9 mouse cellular contexts compared by ENCODE assay signal in genomic region chr7:30346635-30347379, GRCm38 (mm10). TPM values are rescaled to one million over a fixed set of nuclear protein-coding genes. Genes with fewer than 3 reads are reported as not detected.
DNase-seq lines count a peak whose midpoint lies in the region; ATAC-seq lines count a peak whose summit lies in the region.
"Had no signal": no experiment of that assay in that cellular context is flagged by ENCODE, and none has a peak within 500 bp of the region (broad histone marks: within the 10 kb centered on the region; RNA-seq: fewer than 3 reads in every experiment).

No protein-coding gene starts in this region.

- no peak overlapping the region for H3K4me3 ChIP-seq in forebrain, embryonic 11.5 days (ENCODE audit: low read depth, low read length)
- H3K4me3 ChIP-seq in forebrain, embryonic 12.5 days (replicated peaks) = no peak overlapping the region
- H3K4me3 ChIP-seq: midbrain, embryonic 12.5 days had no signal

- DNase-seq in forebrain, embryonic 11.5 days (ENCODE audit: low spot score) = peak; percentile 86
- peak; percentile 52 for DNase-seq in right cerebral cortex, postnatal 4 days
- DNase-seq in right cerebral cortex, postnatal 25 days = no peak
- peak; percentile 75 for DNase-seq in gastrocnemius, postnatal 10 days
- DNase-seq in lung, postnatal 10 days = peak; percentile 73
- DNase-seq in thymus, postnatal 0 days (ENCODE audit: low spot score) = peak; percentile 79
- DNase-seq in frontal cortex, postnatal 25 days (ENCODE audit: low spot score in 2 of 2) = no peak

- no peaks in the 10 kb centered on the region for H3K4me1 ChIP-seq in forebrain, embryonic 11.5 days (replicated peaks; ENCODE audit: control insufficient read depth, insufficient read depth, low read length)
- no peaks in the 10 kb centered on the region for H3K4me1 ChIP-seq in forebrain, embryonic 12.5 days

- H3K9me3 ChIP-seq in forebrain, embryonic 11.5 days (ENCODE audit: control insufficient read depth, low read length) = no peaks in the 10 kb centered on the region
- H3K9me3 ChIP-seq in forebrain, embryonic 12.5 days = no peaks in the 10 kb centered on the region
- H3K9me3 ChIP-seq: midbrain, embryonic 12.5 days had no signal

- no peak overlapping the region for H3K9ac ChIP-seq in forebrain, embryonic 11.5 days (ENCODE audit: low read length)
- no peak overlapping the region for H3K9ac ChIP-seq in forebrain, embryonic 12.5 days
- H3K9ac ChIP-seq: midbrain, embryonic 12.5 days had no signal

- H3K27ac ChIP-seq in forebrain, embryonic 11.5 days (ENCODE audit: low read depth, low read length) = no peak overlapping the region
- H3K27ac ChIP-seq in forebrain, embryonic 12.5 days = no peak overlapping the region
- H3K27ac ChIP-seq: midbrain, embryonic 12.5 days had no signal

- ATAC-seq in forebrain, embryonic 11.5 days (replicated peaks; ENCODE audit: low FRiP score) = no peak
- no peak for ATAC-seq in forebrain, embryonic 12.5 days (ENCODE audit: low FRiP score)

- whole genome bisulfite sequencing in forebrain, embryonic 11.5 days = 29% methylated on average over 21 of the region's 21 CpGs
- 30% methylated on average over 21 of the region's 21 CpGs for WGBS in forebrain, embryonic 12.5 days

- H3K27me3 ChIP-seq in forebrain, embryonic 11.5 days (ENCODE audit: control insufficient read depth, insufficient read depth, low read length) = peaks cover 8% of the 10 kb centered on the region
- peaks cover 58% of the 10 kb centered on the region for H3K27me3 ChIP-seq in forebrain, embryonic 12.5 days

- no peaks in the 10 kb centered on the region for H3K36me3 ChIP-seq in forebrain, embryonic 11.5 days (ENCODE audit: control insufficient read depth, insufficient read depth, low read length)
- no peaks in the 10 kb centered on the region for H3K36me3 ChIP-seq in forebrain, embryonic 12.5 days (replicated peaks)
- H3K36me3 ChIP-seq: midbrain, embryonic 12.5 days had no signal

- H3K4me2 ChIP-seq in forebrain, embryonic 11.5 days (ENCODE audit: low read depth, low read length, severe bottlenecking) = no peak overlapping the region
- no peak overlapping the region for H3K4me2 ChIP-seq in forebrain, embryonic 12.5 days
- H3K4me2 ChIP-seq: midbrain, embryonic 12.5 days had no signal

RNA-seq across cellular contexts. Expression of gene Lrfn3, which starts 15.8 kb away (rescaled TPM):
- 7.2 TPM in 2 replicates for polyA plus RNA-seq in forebrain, embryonic 11.5 days (2014; fragmentation: Nextera tagmentation; extraction: Ambion mirVana)
- 7.3 and 8.1 TPM in 2 replicates for polyA plus RNA-seq in forebrain, embryonic 12.5 days (2016; fragmentation: Nextera tagmentation; extraction: Ambion mirVana)
- 1 to 10 TPM; 1.6 to 3.1 TPM for total RNA-seq in gastrocnemius, postnatal 10 days (2021)
- 0.14 and 0.18 TPM in 2 replicates for polyA plus RNA-seq in thymus, postnatal 0 days (2015; fragmentation: Nextera tagmentation; extraction: Ambion mirVana)

RNA-seq across cellular contexts. Expression of gene Sdhaf1, which starts 23.1 kb away (rescaled TPM):
- 21.8 and 23.5 TPM in 2 replicates for polyA plus RNA-seq in forebrain, embryonic 11.5 days (2014; fragmentation: Nextera tagmentation; extraction: Ambion mirVana)
- 22.0 and 23.8 TPM in 2 replicates for polyA plus RNA-seq in forebrain, embryonic 12.5 days (2016; fragmentation: Nextera tagmentation; extraction: Ambion mirVana)
- 10 to 100 TPM; 10.3 to 11.5 TPM for total RNA-seq in gastrocnemius, postnatal 10 days (2021)
- polyA plus RNA-seq in thymus, postnatal 0 days (2015; fragmentation: Nextera tagmentation; extraction: Ambion mirVana) = 19.0 and 22.7 TPM in 2 replicates

RNA-seq across cellular contexts. Expression of gene E130208F15Rik, which starts 25.3 kb away (rescaled TPM):
- not detected in 2 replicates for polyA plus RNA-seq in forebrain, embryonic 11.5 days (2014; fragmentation: Nextera tagmentation; extraction: Ambion mirVana)
- 2.0 TPM in 1 of 2 replicates, not detected in the other for polyA plus RNA-seq in forebrain, embryonic 12.5 days (2016; fragmentation: Nextera tagmentation; extraction: Ambion mirVana)
- 1 to 10 TPM; 1.0 to 1.2 TPM for total RNA-seq in gastrocnemius, postnatal 10 days (2021)
- polyA plus RNA-seq in thymus, postnatal 0 days (2015; fragmentation: Nextera tagmentation; extraction: Ambion mirVana) = 0.68 and 2.0 TPM in 2 replicates
- polyA plus RNA-seq: midbrain, embryonic 12.5 days had no signal

RNA-seq across cellular contexts. Expression of gene Syne4, which starts 32.2 kb away (rescaled TPM):
- 29.2 and 30.2 TPM in 2 replicates for polyA plus RNA-seq in forebrain, embryonic 11.5 days (2014; fragmentation: Nextera tagmentation; extraction: Ambion mirVana)
- polyA plus RNA-seq in forebrain, embryonic 12.5 days (2016; fragmentation: Nextera tagmentation; extraction: Ambion mirVana) = 21.8 and 23.5 TPM in 2 replicates
- 1 to 10 TPM; 1.8 TPM for total RNA-seq in gastrocnemius, postnatal 10 days (2021)
- polyA plus RNA-seq in thymus, postnatal 0 days (2015; fragmentation: Nextera tagmentation; extraction: Ambion mirVana) = 7.6 and 9.5 TPM in 2 replicates

RNA-seq across cellular contexts. Expression of gene Alkbh6, which starts 38.3 kb away (rescaled TPM):
- polyA plus RNA-seq in forebrain, embryonic 11.5 days (2014; fragmentation: Nextera tagmentation; extraction: Ambion mirVana) = 71.3 and 83.8 TPM in 2 replicates
- 73.2 and 79.0 TPM in 2 replicates for polyA plus RNA-seq in forebrain, embryonic 12.5 days (2016; fragmentation: Nextera tagmentation; extraction: Ambion mirVana)
- 10 to 100 TPM; 18.3 to 18.6 TPM for total RNA-seq in gastrocnemius, postnatal 10 days (2021)
- polyA plus RNA-seq in thymus, postnatal 0 days (2015; fragmentation: Nextera tagmentation; extraction: Ambion mirVana) = 71.3 and 71.8 TPM in 2 replicates

Comparison
In these comparisons a context has a peak if more than half of its experiments do, and no peak if none do; other contexts are left out.
1. DNase-seq: peak in forebrain, embryonic 11.5 days (single experiment), right cerebral cortex, postnatal 4 days (single experiment), gastrocnemius, postnatal 10 days (single experiment), lung, postnatal 10 days (single experiment) and thymus, postnatal 0 days (single experiment); none in right cerebral cortex, postnatal 25 days (single experiment) and frontal cortex, postnatal 25 days (0 of 2).